Mouse (Mus musculus): ENCODE results near the gene Gpd2. TPM values are rescaled to one million over a fixed set of nuclear protein-coding genes. Genes with fewer than 3 reads are reported as not detected.

Gene Gpd2
- polyA plus RNA-seq, 1 experiment: 10.0 TPM

- no peak for TF ChIP-seq CTCF (IDR thresholded peaks at IDR 0.05; ENCODE audit: borderline replicate concordance, control insufficient read depth, extremely low read depth, insufficient read depth, low read length, poor library complexity)
- TF ChIP-seq POLR2A (IDR thresholded peaks at IDR 0.05; ENCODE audit: control insufficient read depth, extremely low read depth, insufficient read depth, low read length, poor library complexity): no peak
- H3K27me3 ChIP-seq (ENCODE audit: control insufficient read depth, insufficient read depth, low read length): no peaks in the 10 kb centered on the region
- no peaks in the 10 kb centered on the region; the same call in 1 of the 2 replicates for H3K36me3 ChIP-seq (ENCODE audit: control insufficient read depth, insufficient read depth, low read length)
- no peaks in the 10 kb centered on the region for H3K4me1 ChIP-seq (replicated peaks; ENCODE audit: control insufficient read depth, insufficient read depth, low read length)
- H3K4me3 ChIP-seq (ENCODE audit: control insufficient read depth, insufficient read depth, low read length): no peak overlapping the region
- WGBS: 98% methylated on average over 7 of the region's 7 CpGs
- no peak overlapping the region for H3K27ac ChIP-seq (ENCODE audit: control insufficient read depth, insufficient read depth, low read length)
- no peak for DNase-seq
Measured at GRCm38 (mm10) chr2:57283791-57284190, 46.4 kb downstream of the Gpd2 start.

- Histone ChIP-seq H3K4me1 (replicated peaks; ENCODE audit: control insufficient read depth, insufficient read depth, low read length) (no peaks in the 10 kb centered on the region), H3K27ac (ENCODE audit: control insufficient read depth, insufficient read depth, low read length) (no peak overlapping the region), H3K36me3 (ENCODE audit: control insufficient read depth, insufficient read depth, low read length) (no peaks in the 10 kb centered on the region; the same call in 1 of the 2 replicates), H3K27me3 (ENCODE audit: control insufficient read depth, insufficient read depth, low read length) (no peaks in the 10 kb centered on the region), H3K4me3 (ENCODE audit: control insufficient read depth, insufficient read depth, low read length) (no peak overlapping the region)
- no peak for DNase-seq
- WGBS: 97% methylated on average over 4 of the region's 4 CpGs
- TF ChIP-seq CTCF (IDR thresholded peaks at IDR 0.05; ENCODE audit: borderline replicate concordance, control insufficient read depth, extremely low read depth, insufficient read depth, low read length, poor library complexity) (no peak), POLR2A (IDR thresholded peaks at IDR 0.05; ENCODE audit: control insufficient read depth, extremely low read depth, insufficient read depth, low read length, poor library complexity) (no peak)
Measured at GRCm38 (mm10) chr2:57285197-57285596, 47.8 kb downstream of the Gpd2 start.

- no peak for TF ChIP-seq CTCF (IDR thresholded peaks at IDR 0.05; ENCODE audit: borderline replicate concordance, control insufficient read depth, extremely low read depth, insufficient read depth, low read length, poor library complexity)
- TF ChIP-seq POLR2A (IDR thresholded peaks at IDR 0.05; ENCODE audit: control insufficient read depth, extremely low read depth, insufficient read depth, low read length, poor library complexity): no peak
- 82% methylated on average over 1 of the region's 1 CpGs for WGBS
Measured at GRCm38 (mm10) chr2:57287986-57288385, 50.6 kb downstream of the Gpd2 start.

DNA sequence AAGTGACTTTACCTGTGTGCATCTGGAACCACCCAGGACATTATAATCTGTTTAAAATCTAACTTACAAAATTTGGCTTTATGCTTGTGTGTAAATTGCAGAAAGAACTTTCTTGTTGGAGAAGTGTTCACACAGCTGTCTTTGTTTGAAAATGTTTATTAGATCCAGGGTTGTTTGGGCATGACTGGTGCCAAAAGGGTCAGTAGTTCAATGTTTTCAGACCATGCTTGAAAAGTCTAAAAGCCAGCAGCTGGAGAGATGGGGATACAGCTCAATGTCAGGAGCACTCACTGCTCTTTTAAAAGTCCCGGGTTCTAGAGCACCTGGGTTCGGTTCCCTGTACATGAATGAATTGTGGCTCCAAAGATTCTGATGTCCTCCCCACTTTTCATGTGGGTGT lies 56.1 kb downstream of the Gpd2 start:
- no peak for DNase-seq
- WGBS: 97% methylated on average over 2 of the region's 2 CpGs
- Histone ChIP-seq H3K27ac (ENCODE audit: control insufficient read depth, insufficient read depth, low read length) (no peak overlapping the region), H3K27me3 (ENCODE audit: control insufficient read depth, insufficient read depth, low read length) (no peaks in the 10 kb centered on the region), H3K4me3 (ENCODE audit: control insufficient read depth, insufficient read depth, low read length) (no peak overlapping the region), H3K4me1 (replicated peaks; ENCODE audit: control insufficient read depth, insufficient read depth, low read length) (no peaks in the 10 kb centered on the region), H3K36me3 (ENCODE audit: control insufficient read depth, insufficient read depth, low read length) (no peaks in the 10 kb centered on the region)
- TF ChIP-seq POLR2A (IDR thresholded peaks at IDR 0.05; ENCODE audit: control insufficient read depth, extremely low read depth, insufficient read depth, low read length, poor library complexity): no peak
- no peak for TF ChIP-seq CTCF (IDR thresholded peaks at IDR 0.05; ENCODE audit: borderline replicate concordance, control insufficient read depth, extremely low read depth, insufficient read depth, low read length, poor library complexity)

More at GRCm38 (mm10) chr2:57287986-57288385, 50.6 kb downstream of the Gpd2 start:
- DNase-seq: no peak
- H3K27ac ChIP-seq (ENCODE audit: control insufficient read depth, insufficient read depth, low read length): no peak overlapping the region
- no peaks in the 10 kb centered on the region for H3K4me1 ChIP-seq (replicated peaks; ENCODE audit: control insufficient read depth, insufficient read depth, low read length)
- H3K4me3 ChIP-seq (ENCODE audit: control insufficient read depth, insufficient read depth, low read length): no peak overlapping the region
- H3K36me3 ChIP-seq (ENCODE audit: control insufficient read depth, insufficient read depth, low read length): no peaks in the 10 kb centered on the region; the same call in 1 of the 2 replicates
- no peaks in the 10 kb centered on the region for H3K27me3 ChIP-seq (ENCODE audit: control insufficient read depth, insufficient read depth, low read length)

DNA sequence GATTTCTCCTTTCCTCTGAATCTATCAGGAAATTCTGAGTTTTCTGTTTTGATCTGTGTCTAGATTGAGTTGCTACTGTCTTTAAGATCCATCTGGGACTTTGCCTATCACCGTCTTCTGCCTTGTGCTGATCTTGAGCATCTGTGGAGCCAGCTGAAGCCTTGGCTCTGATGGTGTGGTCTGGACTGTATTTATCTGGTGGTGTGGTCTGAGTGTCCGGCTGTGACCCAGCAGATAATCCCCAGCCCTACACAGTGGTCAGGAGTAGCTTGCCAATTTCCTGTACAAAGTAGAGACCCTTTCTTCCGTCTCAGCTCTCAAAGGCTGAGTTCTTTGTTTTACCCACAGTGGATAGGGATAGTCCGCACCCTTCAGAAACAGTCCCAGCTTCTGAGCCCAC lies 58.6 kb downstream of the Gpd2 start:
- Histone ChIP-seq H3K27me3 (ENCODE audit: control insufficient read depth, insufficient read depth, low read length) (no peaks in the 10 kb centered on the region), H3K36me3 (ENCODE audit: control insufficient read depth, insufficient read depth, low read length) (no peaks in the 10 kb centered on the region), H3K4me3 (ENCODE audit: control insufficient read depth, insufficient read depth, low read length) (no peak overlapping the region), H3K4me1 (replicated peaks; ENCODE audit: control insufficient read depth, insufficient read depth, low read length) (no peaks in the 10 kb centered on the region), H3K27ac (ENCODE audit: control insufficient read depth, insufficient read depth, low read length) (no peak overlapping the region)
- no peak for DNase-seq
- TF ChIP-seq CTCF (IDR thresholded peaks at IDR 0.05; ENCODE audit: borderline replicate concordance, control insufficient read depth, extremely low read depth, insufficient read depth, low read length, poor library complexity): no peak
- no peak for TF ChIP-seq POLR2A (IDR thresholded peaks at IDR 0.05; ENCODE audit: control insufficient read depth, extremely low read depth, insufficient read depth, low read length, poor library complexity)
- 89% methylated on average over 4 of the region's 4 CpGs for WGBS

- TF ChIP-seq POLR2A (IDR thresholded peaks at IDR 0.05; ENCODE audit: control insufficient read depth, extremely low read depth, insufficient read depth, low read length, poor library complexity): no peak
- H3K27ac ChIP-seq (ENCODE audit: control insufficient read depth, insufficient read depth, low read length): no peak overlapping the region
- DNase-seq: no peak
- no peaks in the 10 kb centered on the region for H3K4me1 ChIP-seq (replicated peaks; ENCODE audit: control insufficient read depth, insufficient read depth, low read length)
- H3K4me3 ChIP-seq (ENCODE audit: control insufficient read depth, insufficient read depth, low read length): no peak overlapping the region
- no peaks in the 10 kb centered on the region for H3K36me3 ChIP-seq (ENCODE audit: control insufficient read depth, insufficient read depth, low read length)
- 96% methylated on average over 4 of the region's 4 CpGs for WGBS
- H3K27me3 ChIP-seq (ENCODE audit: control insufficient read depth, insufficient read depth, low read length): no peaks in the 10 kb centered on the region
Measured at GRCm38 (mm10) chr2:57297226-57297625, 59.8 kb downstream of the Gpd2 start.

DNA sequence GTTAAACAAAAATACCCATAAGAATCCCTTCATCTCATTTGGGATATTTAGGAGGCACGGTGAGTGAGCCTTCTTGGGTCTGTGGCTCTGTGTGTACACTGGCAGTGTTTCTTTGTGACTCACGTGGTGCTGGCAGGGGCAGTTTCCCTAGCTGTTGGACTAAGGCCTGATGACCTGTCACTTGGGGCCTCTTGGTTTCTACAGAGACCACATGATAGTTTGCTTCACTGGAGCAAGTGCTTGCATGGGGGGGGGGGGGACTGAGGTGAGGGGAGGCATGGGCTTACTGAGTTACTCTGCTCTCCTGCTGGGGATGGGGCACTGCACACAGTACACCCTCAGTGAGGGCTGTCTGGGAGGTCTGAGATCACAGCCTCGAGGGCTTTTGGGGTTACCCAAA lies 64.1 kb downstream of the Gpd2 start:
- no peaks in the 10 kb centered on the region for H3K27me3 ChIP-seq (ENCODE audit: control insufficient read depth, insufficient read depth, low read length)
- no peak overlapping the region for H3K4me3 ChIP-seq (ENCODE audit: control insufficient read depth, insufficient read depth, low read length)
- no peak for DNase-seq
- TF ChIP-seq POLR2A (IDR thresholded peaks at IDR 0.05; ENCODE audit: control insufficient read depth, extremely low read depth, insufficient read depth, low read length, poor library complexity) (no peak), CTCF (IDR thresholded peaks at IDR 0.05; ENCODE audit: borderline replicate concordance, control insufficient read depth, extremely low read depth, insufficient read depth, low read length, poor library complexity) (no peak)
- H3K4me1 ChIP-seq (replicated peaks; ENCODE audit: control insufficient read depth, insufficient read depth, low read length): no peaks in the 10 kb centered on the region
- no peak overlapping the region for H3K27ac ChIP-seq (ENCODE audit: control insufficient read depth, insufficient read depth, low read length)
- H3K36me3 ChIP-seq (ENCODE audit: control insufficient read depth, insufficient read depth, low read length): no peaks in the 10 kb centered on the region
- 30% methylated on average over 3 of the region's 3 CpGs for WGBS
